9 mouse cellular contexts compared by ENCODE assay signal in genomic region chr3:37728112-37729100, GRCm38 (mm10). TPM values are rescaled to one million over a fixed set of nuclear protein-coding genes. Genes with fewer than 3 reads are reported as not detected.
DNase-seq lines count a peak whose midpoint lies in the region; ATAC-seq and TF ChIP-seq lines count a peak whose summit lies in the region.
"Had no signal": no experiment of that assay in that cellular context is flagged by ENCODE, and none has a peak within 500 bp of the region (broad histone marks: within the 10 kb centered on the region; RNA-seq: fewer than 3 reads in every experiment).

No protein-coding gene starts in this region.

- peaks cover 24% of the 10 kb centered on the region for H3K27me3 ChIP-seq in heart, embryonic 11.5 days (ENCODE audit: control insufficient read depth, insufficient read depth, low read length)
- no peaks in the 10 kb centered on the region for H3K27me3 ChIP-seq in CH12.LX (replicated peaks)
- no peaks in the 10 kb centered on the region for H3K27me3 ChIP-seq in limb, embryonic 12.5 days

- TF ChIP-seq RAD21 in CH12.LX (IDR thresholded peaks at IDR 0.05; ENCODE audit: low read depth, low read length): no peak

- no peak for TF ChIP-seq EP300 in CH12.LX (IDR thresholded peaks at IDR 0.05; ENCODE audit: low read length)

- no peak overlapping the region for H3K9ac ChIP-seq in heart, embryonic 11.5 days (ENCODE audit: low read depth, low read length)
- no peak overlapping the region for H3K9ac ChIP-seq in CH12.LX (ENCODE audit: insufficient read depth, low read depth)
- no peak overlapping the region for H3K9ac ChIP-seq in limb, embryonic 12.5 days (replicated peaks)
- H3K9ac ChIP-seq: forebrain, postnatal 0 days had no signal

- in situ Hi-C loops in CH12.LX (cut with MboI; ENCODE audit: low pct_ligation_motif_present, low pct_unique_long_range_greater_than_20kb, low sequenced_read_pairs): no loop called here

- WGBS in heart, embryonic 11.5 days (ENCODE audit: insufficient replicate concordance): 61% methylated on average over 9 of the region's 9 CpGs
- 74% methylated on average over 9 of the region's 9 CpGs for WGBS in limb, embryonic 12.5 days

- H3K27ac ChIP-seq in heart, embryonic 11.5 days (ENCODE audit: low read depth, low read length): no peak overlapping the region
- no peak overlapping the region for H3K27ac ChIP-seq in CH12.LX (ENCODE audit: insufficient read depth, low read depth)
- H3K27ac ChIP-seq in limb, embryonic 12.5 days: peak overlapping the region; percentile 70

- DNase-seq in heart, adult 8-10 months (ENCODE audit: low spot score): peak; percentile 49
- peak; percentile 21 for DNase-seq in CH12.LX (ENCODE audit: extremely low read depth)
- DNase-seq in heart, adult 9 months (ENCODE audit: low spot score in 2 of 2): peak; percentile 39 to 55
- DNase-seq in spleen, adult 18-20 months: no peak
- DNase-seq in ovary, postnatal 14 days (ENCODE audit: low spot score): no peak

- no peaks in the 10 kb centered on the region for H3K36me3 ChIP-seq in heart, embryonic 11.5 days (ENCODE audit: control insufficient read depth, insufficient read depth, low read length)
- no peaks in the 10 kb centered on the region for H3K36me3 ChIP-seq in CH12.LX (replicated peaks in 1 of 2; ENCODE audit: control insufficient read depth in 1 of 2, insufficient read depth in 1 of 2, low read length in 1 of 2)
- no peaks in the 10 kb centered on the region for H3K36me3 ChIP-seq in limb, embryonic 12.5 days

- no peak for TF ChIP-seq POLR2A in CH12.LX (IDR thresholded peaks at IDR 0.05; ENCODE audit: low read depth, low read length)

- dilution Hi-C loops in CH12.LX (cut with MboI; ENCODE audit: extremely low pct_ligation_motif_present, extremely low pct_unique_long_range_greater_than_20kb, low sequenced_read_pairs): no loop called here

- H3K4me3 ChIP-seq in heart, embryonic 11.5 days (ENCODE audit: low read depth, low read length): no peak overlapping the region
- H3K4me3 ChIP-seq in CH12.LX (replicated peaks in 1 of 3; ENCODE audit: low read depth in 2 of 3, low read length in 2 of 3, poor library complexity in 1 of 3): no peak overlapping the region
- H3K4me3 ChIP-seq in limb, embryonic 12.5 days (replicated peaks): no peak overlapping the region

- peaks cover 12% of the 10 kb centered on the region; the same call in 1 of the 2 replicates for H3K4me1 ChIP-seq in heart, embryonic 11.5 days (ENCODE audit: control insufficient read depth, insufficient read depth, low read length)
- peaks cover 2 to 11% of the 10 kb centered on the region in 2 experiments; a peak in 2 of 4 replicates for H3K4me1 ChIP-seq in CH12.LX (ENCODE audit: control insufficient read depth in 1 of 2, insufficient read depth in 2 of 2)
- peaks cover 48% of the 10 kb centered on the region for H3K4me1 ChIP-seq in limb, embryonic 12.5 days (replicated peaks)

- no peaks in the 10 kb centered on the region for H3K79me2 ChIP-seq in CH12.LX (replicated peaks; ENCODE audit: control insufficient read depth, extremely low read depth, insufficient read depth, poor library complexity, severe bottlenecking)

- ATAC-seq in heart, embryonic 11.5 days (replicated peaks; ENCODE audit: insufficient number of reproducible peaks, low FRiP score, low TSS enrichment): no peak
- no peak for ATAC-seq in limb, embryonic 12.5 days (ENCODE audit: insufficient number of reproducible peaks, insufficient read depth, low FRiP score, low TSS enrichment, low read depth)
- no peak for ATAC-seq in cerebellum, adult (ENCODE audit: insufficient number of reproducible peaks, low FRiP score, low TSS enrichment)
- ATAC-seq: forebrain, postnatal 0 days had no signal

- no peak overlapping the region for H3K4me2 ChIP-seq in heart, embryonic 11.5 days
- H3K4me2 ChIP-seq in CH12.LX (ENCODE audit: insufficient read depth, low read depth, poor library complexity, severe bottlenecking): no peak overlapping the region
- H3K4me2 ChIP-seq in limb, embryonic 12.5 days: no peak overlapping the region

- TF ChIP-seq CTCF in CH12.LX (conservative IDR thresholded peaks at IDR 0.05 in 1 of 2, IDR thresholded peaks at IDR 0.05 in 1 of 2; ENCODE audit: low read depth in 2 of 2, low read length in 2 of 2): no peak

- no peaks in the 10 kb centered on the region for H3K9me3 ChIP-seq in heart, embryonic 11.5 days (replicated peaks; ENCODE audit: control insufficient read depth, low read length)
- no peaks in the 10 kb centered on the region for H3K9me3 ChIP-seq in CH12.LX (replicated peaks; ENCODE audit: low read length)
- no peaks in the 10 kb centered on the region for H3K9me3 ChIP-seq in limb, embryonic 12.5 days

TF ChIP-seq in CH12.LX, 34 proteins besides CTCF, POLR2A, EP300 and RAD21:
- TF ChIP-seq HCFC1 (IDR thresholded peaks at IDR 0.05; ENCODE audit: low read depth, low read length): no peak
- TF ChIP-seq NRF1 (IDR thresholded peaks at IDR 0.05; ENCODE audit: low read depth, low read length): no peak
- no peak for TF ChIP-seq RCOR1 (conservative IDR thresholded peaks at IDR 0.05; ENCODE audit: low read depth, low read length)

RNA-seq across cellular contexts. Expression of gene Gm5148, which starts 4.1 kb away (rescaled TPM):
- not detected for total RNA-seq in heart, adult 8-10 months (2022)
- 1.4 and 3.7 TPM in 2 replicates for polyA plus RNA-seq in heart, embryonic 11.5 days (2014; fragmentation: Nextera tagmentation; extraction: Ambion mirVana)
- total RNA-seq in CH12.LX (2012; rRNA removed): 130 and 146 TPM in 2 replicates
- total RNA-seq in CH12.LX (2014; rRNA removed): not detected in 2 replicates
- 0.55 TPM in 1 of 2 replicates, not detected in the other for polyA plus RNA-seq in CH12.LX (2012; ENCODE audit: insufficient read length, low read depth)
- polyA plus RNA-seq in limb, embryonic 12.5 days (2016; fragmentation: Nextera tagmentation; extraction: Ambion mirVana): 4.8 and 7.2 TPM in 2 replicates

Comparison
In these comparisons a context has a peak if more than half of its experiments do, and no peak if none do; other contexts are left out.
1. DNase-seq: peak in heart, adult 8-10 months (single experiment), CH12.LX (single experiment) and heart, adult 9 months (2 of 2); none in spleen, adult 18-20 months (0 of 2) and ovary, postnatal 14 days (single experiment).